Mouse (Mus musculus) thymus, postnatal 25 days (tissue): ENCODE results near the gene Zmynd11.
"Not testable (repeated sequence)": the region's sequence is repeated elsewhere in the genome, so short reads cannot be mapped to it uniquely, and the experiment has no call there.

Experiments
- DNase-seq: peaks from one replicate; pipeline ENCODE4 v3.0.0; 2022

Gene Zmynd11

DNA sequence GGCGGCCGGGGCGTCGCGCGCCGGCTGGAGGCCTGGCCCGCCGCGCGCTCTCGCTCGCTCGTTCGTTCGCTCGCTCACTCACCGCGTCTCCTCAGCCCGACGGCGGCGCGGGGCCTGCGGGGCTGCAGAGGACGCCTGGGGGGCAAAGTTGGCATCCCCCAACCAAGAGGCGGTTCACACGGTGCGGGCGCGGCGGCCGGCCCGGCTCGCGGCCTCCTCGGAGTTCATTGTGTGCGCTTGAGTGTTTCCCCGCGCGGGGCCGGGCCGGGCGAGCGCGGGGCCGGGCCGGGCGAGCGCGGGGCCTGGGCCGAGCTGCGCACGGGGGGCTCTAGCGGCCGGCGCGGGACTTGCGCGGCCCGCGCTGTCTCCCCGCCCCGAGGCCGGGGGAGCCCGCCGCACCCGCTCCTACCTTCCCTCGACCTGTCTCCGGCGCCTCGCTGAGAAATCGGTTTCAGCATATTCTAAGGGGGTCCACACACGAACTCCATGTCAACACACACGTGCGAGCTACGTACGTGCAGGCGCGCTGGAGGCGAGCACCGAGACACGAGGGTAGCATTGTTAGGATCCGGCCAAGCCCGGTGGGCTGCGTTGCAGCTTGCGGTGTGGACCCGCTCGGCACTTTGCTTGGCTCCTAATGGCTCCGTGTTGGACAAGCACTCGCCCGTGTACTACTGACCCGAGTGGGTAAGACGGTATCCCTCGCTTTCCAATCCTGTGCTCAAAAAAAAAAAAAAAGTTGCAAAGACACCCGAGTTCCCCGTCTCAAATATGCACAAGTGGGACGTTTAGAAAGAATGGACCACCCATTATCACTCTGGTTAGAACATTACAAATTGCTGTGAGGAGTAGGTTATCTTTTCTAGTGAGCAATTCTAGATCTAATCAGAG, at the start of gene Zmynd11:
TSS of gene Zmynd11 (minus strand) at position 685 of the 891 bp plus-strand sequence.
- peak; percentile 71 for DNase-seq

DNA sequence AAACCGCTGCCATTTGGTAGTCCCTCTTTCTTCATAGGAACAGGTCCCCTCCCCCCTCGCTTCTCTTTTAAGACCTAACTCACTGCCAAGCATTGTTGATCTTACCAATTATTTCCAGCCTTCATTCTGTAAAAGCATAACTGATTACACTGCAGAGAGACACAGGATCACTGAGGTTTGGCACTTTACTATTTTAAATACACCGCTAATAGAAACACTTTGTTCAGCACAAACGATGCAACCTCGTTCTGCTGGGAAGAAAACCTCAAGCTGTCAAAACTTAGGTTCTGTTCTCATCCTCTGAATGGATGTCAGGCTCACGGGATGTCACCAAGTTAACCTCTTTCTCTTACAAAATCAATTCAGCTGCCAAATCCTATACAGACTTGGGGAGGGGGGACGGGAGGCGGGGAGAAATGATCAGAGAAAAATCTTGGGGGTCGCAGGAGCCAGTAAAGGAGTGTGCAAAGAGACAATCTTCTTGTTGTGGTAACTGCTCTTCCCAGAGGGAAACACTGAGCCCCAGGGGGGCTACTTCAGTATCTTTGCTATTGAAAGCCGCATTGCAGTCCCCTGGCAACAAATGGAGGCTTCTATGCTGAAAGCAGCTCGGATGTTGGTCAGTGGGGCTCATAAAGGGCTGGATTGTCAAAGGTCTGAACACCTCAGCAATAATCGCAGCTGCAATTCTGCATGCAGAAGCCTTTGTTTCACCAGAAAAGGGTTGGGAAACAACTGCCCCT, 30.9 kb upstream of the Zmynd11 start:
- no peak for DNase-seq

- no peak for DNase-seq
Observed at GRCm38 (mm10) chr13:9786050-9786449, 20.9 kb upstream of the Zmynd11 start.

GRCm38 (mm10) chr13:9783717-9784116, 18.6 kb upstream of the Zmynd11 start:
- DNase-seq: no peak

DNA sequence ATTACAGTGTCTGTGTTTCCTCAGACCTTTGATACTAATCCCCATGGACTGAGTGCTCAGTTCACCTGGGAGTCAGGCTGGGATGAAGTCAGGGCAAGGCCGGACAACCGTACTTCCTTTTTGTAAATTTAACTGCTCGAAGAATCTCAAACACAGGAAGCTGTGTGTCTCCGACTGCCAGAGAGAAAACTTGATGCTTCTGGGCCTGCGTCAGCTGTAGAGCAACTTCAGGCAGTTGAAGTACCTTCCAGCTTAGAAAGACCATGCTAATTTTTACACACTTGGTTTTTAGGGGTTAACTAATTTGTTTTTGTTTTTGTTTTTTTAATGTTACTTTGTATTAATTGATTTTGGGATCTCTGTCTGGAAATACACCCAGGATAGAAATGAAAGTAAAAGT, 10.8 kb upstream of the Zmynd11 start:
- DNase-seq: peak; percentile 50

DNA sequence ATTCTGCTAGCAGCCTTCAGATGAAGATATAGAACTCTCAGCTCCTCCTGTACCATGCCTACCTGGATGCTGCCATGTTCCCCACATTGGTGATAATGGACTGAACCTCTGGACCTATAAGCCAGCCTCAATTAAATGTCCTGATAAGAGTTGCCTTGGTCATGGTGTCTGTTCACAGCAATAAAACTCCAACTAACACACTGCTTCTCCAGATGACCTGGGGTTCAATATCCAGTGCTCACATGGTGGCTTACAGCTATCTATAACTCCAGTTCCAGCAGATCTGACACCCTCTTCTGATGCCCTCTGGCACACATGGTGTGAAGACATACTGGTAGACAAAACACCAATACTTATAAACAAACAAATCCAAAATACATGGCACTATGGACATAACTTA, 8.9 kb upstream of the Zmynd11 start:
- DNase-seq: no peak

GRCm38 (mm10) chr13:9767279-9767678, 2.1 kb upstream of the Zmynd11 start:
- DNase-seq: no peak

DNA sequence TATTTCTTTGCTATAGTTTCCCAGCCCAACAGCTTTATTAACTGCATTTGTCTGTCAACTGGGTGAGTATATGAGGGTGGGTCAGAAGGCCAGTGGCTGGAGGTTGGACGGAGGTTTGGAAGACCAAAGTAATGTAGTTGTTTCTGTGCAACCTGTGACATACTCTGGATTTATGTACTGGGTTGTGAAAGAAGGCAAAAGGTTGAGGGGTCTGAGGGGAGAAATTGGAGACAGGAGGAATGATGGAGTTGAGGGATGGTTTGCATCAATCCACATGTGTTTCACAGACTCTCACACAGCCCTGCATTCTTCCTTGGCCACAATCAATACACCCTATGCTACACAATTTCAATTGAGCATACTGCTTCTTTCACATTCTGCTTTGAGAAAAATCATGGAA, 1.4 kb upstream of the Zmynd11 start:
- no peak for DNase-seq

DNA sequence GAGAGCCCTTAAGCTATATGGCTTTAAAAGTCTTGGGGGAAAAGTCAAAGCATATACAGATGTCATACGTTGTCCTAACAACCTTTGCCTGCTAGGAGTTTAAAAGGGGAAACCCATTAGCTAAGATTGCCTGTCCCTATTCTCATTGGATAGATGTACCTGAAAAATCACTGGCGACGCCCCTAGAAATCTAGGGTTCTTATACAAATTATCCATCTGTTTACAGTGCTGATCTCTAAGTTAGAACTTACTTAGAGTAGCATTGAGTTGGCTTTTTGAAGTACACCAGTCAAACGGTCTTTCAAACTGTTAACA, 364 bp upstream of the Zmynd11 start:
- no peak for DNase-seq

- DNase-seq: peak; percentile 82
Observed at GRCm38 (mm10) chr13:9763828-9764645, 1.1 kb downstream of the Zmynd11 start.

GRCm38 (mm10) chr13:9763100-9763827, 1.9 kb downstream of the Zmynd11 start:
- no peak for DNase-seq

GRCm38 (mm10) chr13:9760057-9760456, 5.1 kb downstream of the Zmynd11 start:
- DNase-seq: no peak

- no peak for DNase-seq
Observed at GRCm38 (mm10) chr13:9757842-9758491, 7.2 kb downstream of the Zmynd11 start.

DNA sequence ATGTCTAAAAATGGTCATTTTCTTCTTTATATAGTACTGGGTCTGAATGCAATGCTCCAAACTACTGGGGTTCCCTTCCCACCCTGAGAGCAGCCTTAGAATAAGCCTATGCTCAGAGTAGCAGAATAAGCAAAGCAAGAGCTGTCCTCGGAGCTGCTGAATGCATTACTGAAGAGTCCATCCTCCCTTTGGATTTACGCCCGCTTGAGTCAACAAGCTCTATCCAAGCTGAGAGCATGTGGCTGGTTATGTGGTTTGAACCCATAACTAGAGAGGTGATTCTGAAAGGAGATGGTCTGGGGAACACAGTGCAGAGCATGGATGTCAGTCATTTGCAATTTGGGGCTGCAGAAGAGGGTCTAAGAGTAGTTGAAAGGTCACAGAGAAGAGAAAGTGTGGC, 11.4 kb downstream of the Zmynd11 start:
- no peak for DNase-seq

- no peak for DNase-seq
Observed at GRCm38 (mm10) chr13:9750320-9750719, 14.8 kb downstream of the Zmynd11 start.

DNA sequence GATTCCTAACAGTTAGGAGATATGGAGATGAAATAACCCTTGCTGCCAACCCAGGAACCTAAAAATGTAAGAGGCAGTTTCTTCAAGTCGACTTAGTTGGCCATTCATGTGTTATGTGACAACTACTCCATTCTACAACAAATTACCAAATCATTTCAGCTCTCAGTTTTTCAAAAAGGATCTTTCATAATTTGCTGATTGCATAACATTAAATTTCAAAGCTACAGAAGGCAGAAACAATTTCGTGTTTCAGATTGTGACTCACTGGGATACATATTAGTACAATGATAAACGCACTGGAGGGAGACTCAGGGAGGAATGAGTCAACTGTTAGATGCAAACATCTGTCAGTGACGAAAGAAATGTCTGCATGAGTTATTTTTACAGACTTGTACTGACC, 15.3 kb downstream of the Zmynd11 start:
- DNase-seq: no peak

- no peak for DNase-seq
Observed at GRCm38 (mm10) chr13:9738190-9738589, 26.9 kb downstream of the Zmynd11 start.

DNA sequence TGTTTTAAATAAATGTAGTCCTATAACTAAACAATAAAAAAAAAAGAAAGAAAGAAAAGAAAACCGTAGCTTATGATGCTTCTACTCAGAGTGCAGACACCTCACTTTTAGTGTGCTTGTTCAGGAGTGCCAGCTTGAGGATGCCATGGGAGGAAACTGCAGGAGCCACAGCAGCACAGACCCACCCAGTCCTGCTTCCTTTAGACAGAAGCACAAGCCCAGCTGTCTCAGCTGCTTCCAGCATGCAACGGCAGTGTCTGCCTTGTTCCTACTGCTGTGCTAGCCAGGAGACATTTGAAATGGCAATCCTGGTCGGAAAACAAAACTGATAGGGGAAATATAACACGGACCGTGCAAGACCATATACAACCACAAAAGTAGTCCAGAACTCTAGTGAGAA, 28.1 kb downstream of the Zmynd11 start:
- no peak for DNase-seq

DNA sequence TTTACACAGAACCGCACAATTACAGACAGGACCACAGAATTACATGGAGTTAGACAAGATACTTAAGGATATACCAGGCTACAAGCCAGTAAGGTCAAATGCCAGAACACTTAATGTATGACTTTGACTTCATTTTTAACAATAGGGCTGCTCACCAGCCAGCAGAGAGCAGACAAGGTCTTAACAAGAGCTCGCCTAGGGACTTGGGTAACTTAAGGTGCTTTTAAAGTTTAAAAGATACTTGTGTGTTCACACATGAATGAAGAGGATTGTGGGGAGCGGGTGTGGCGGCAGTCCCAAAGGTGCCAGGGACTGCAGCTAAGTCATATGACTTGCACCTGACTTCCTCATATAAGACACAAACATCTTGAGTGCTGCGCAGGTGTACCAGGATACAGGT, 32.9 kb downstream of the Zmynd11 start:
- DNase-seq: not testable (repeated sequence)

- DNase-seq: no peak
Observed at GRCm38 (mm10) chr13:9729073-9729472, 36.1 kb downstream of the Zmynd11 start.

- DNase-seq: no peak
Observed at GRCm38 (mm10) chr13:9715224-9715623, 49.9 kb downstream of the Zmynd11 start.

- DNase-seq: no peak
Observed at GRCm38 (mm10) chr13:9713462-9714134, 51.5 kb downstream of the Zmynd11 start.
